Mouse (Mus musculus): ENCODE data around the gene Tbc1d21. TPM values are rescaled to one million over a fixed set of nuclear protein-coding genes. Genes with fewer than 3 reads are reported as not detected.

The Tbc1d21 gene
- not detected in 2 replicates for polyA plus RNA-seq (2015; fragmentation: Nextera tagmentation; extraction: Ambion mirVana)

GRCm38 (mm10) chr9:58370355-58370754 is at the start of gene Tbc1d21:
Gene Tbc1d21 (minus strand): TSS chr9:58370455.
- Histone ChIP-seq H3K9me3 (ENCODE audit: low read length) (no peaks in the 10 kb centered on the region), H3K36me3 (ENCODE audit: insufficient read depth, low read length) (no peaks in the 10 kb centered on the region), H3K4me3 (ENCODE audit: low read depth, low read length) (no peak within 1 kb of the TSS), H3K27me3 (replicated peaks; ENCODE audit: insufficient read depth, low read length) (no peaks in the 10 kb centered on the region), H3K9ac (replicated peaks; ENCODE audit: low read depth) (no peak within 1 kb of the TSS), H3K27ac (ENCODE audit: low read length) (no peak within 1 kb of the TSS), H3K4me2 (replicated peaks; ENCODE audit: low read depth, low read length) (no peak within 1 kb of the TSS), H3K4me1 (ENCODE audit: insufficient read depth, low read depth, low read length) (no peaks in the 10 kb centered on the region)
- ATAC-seq (no peak), DNase-seq (ENCODE audit: low spot score) (no peak)
- 95% methylated on average over 1 of the region's 1 CpGs for WGBS
- TF ChIP-seq CTCF (IDR thresholded peaks at IDR 0.05) (no peak), EP300 (IDR thresholded peaks at IDR 0.05) (no peak)

DNA sequence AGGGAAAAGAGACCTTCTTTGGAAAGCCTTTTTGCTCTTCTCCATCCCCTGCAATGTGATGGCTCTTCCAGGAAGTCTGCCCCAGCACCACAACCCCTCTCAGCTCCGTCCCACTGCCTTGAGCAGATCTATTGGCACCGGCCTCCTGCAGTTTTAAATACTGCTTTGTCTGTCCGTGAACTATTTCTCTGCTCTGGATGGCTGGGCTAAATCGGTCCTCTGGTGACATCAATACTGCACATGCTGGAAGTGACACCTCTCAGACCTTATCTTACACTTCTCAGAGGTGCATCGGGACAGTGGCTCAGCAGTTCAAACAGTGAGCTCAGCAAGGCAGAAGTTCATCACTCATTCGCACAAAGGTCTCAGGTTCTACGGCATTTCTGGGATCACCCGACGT is 41.3 kb upstream of the Tbc1d21 start:
- TF ChIP-seq CTCF (IDR thresholded peaks at IDR 0.05) (no peak), EP300 (IDR thresholded peaks at IDR 0.05) (no peak)
- 67% methylated on average over 9 of the region's 9 CpGs for WGBS
- ATAC-seq: no peak
- no peaks in the 10 kb centered on the region for H3K4me1 ChIP-seq (ENCODE audit: insufficient read depth, low read depth, low read length)
- no peak overlapping the region for H3K4me2 ChIP-seq (replicated peaks; ENCODE audit: low read depth, low read length)
- H3K9ac ChIP-seq (replicated peaks; ENCODE audit: low read depth): no peak overlapping the region
- no peak overlapping the region for H3K4me3 ChIP-seq (ENCODE audit: low read depth, low read length)
- no peaks in the 10 kb centered on the region for H3K27me3 ChIP-seq (replicated peaks; ENCODE audit: insufficient read depth, low read length)
- no peaks in the 10 kb centered on the region for H3K36me3 ChIP-seq (ENCODE audit: insufficient read depth, low read length)
- no peaks in the 10 kb centered on the region for H3K9me3 ChIP-seq (ENCODE audit: low read length)
- H3K27ac ChIP-seq (ENCODE audit: low read length): no peak overlapping the region
- no peak for DNase-seq (ENCODE audit: low spot score)

GRCm38 (mm10) chr9:58410057-58410735 is 39.9 kb upstream of the Tbc1d21 start:
- H3K9me3 ChIP-seq (ENCODE audit: low read length): no peaks in the 10 kb centered on the region
- H3K4me1 ChIP-seq (ENCODE audit: insufficient read depth, low read depth, low read length): no peaks in the 10 kb centered on the region
- WGBS: 50% methylated on average over 4 of the region's 4 CpGs
- H3K9ac ChIP-seq (replicated peaks; ENCODE audit: low read depth): no peak overlapping the region
- TF ChIP-seq CTCF (IDR thresholded peaks at IDR 0.05) (no peak), EP300 (IDR thresholded peaks at IDR 0.05) (no peak)
- ATAC-seq: no peak
- H3K36me3 ChIP-seq (ENCODE audit: insufficient read depth, low read length): no peaks in the 10 kb centered on the region
- H3K27ac ChIP-seq (ENCODE audit: low read length): no peak overlapping the region
- H3K27me3 ChIP-seq (replicated peaks; ENCODE audit: insufficient read depth, low read length): no peaks in the 10 kb centered on the region
- no peak overlapping the region for H3K4me2 ChIP-seq (replicated peaks; ENCODE audit: low read depth, low read length)
- no peak overlapping the region for H3K4me3 ChIP-seq (ENCODE audit: low read depth, low read length)
- no peak for DNase-seq (ENCODE audit: low spot score)

- Histone ChIP-seq H3K9ac (replicated peaks; ENCODE audit: low read depth) (no peak overlapping the region), H3K9me3 (ENCODE audit: low read length) (no peaks in the 10 kb centered on the region), H3K4me3 (ENCODE audit: low read depth, low read length) (no peak overlapping the region), H3K4me2 (replicated peaks; ENCODE audit: low read depth, low read length) (no peak overlapping the region), H3K27me3 (replicated peaks; ENCODE audit: insufficient read depth, low read length) (no peaks in the 10 kb centered on the region), H3K27ac (ENCODE audit: low read length) (no peak overlapping the region), H3K36me3 (ENCODE audit: insufficient read depth, low read length) (no peaks in the 10 kb centered on the region), H3K4me1 (ENCODE audit: insufficient read depth, low read depth, low read length) (no peaks in the 10 kb centered on the region)
- DNase-seq (ENCODE audit: low spot score): no peak
- whole genome bisulfite sequencing: 62% methylated on average over 2 of the region's 2 CpGs
- TF ChIP-seq CTCF (IDR thresholded peaks at IDR 0.05) (no peak), EP300 (IDR thresholded peaks at IDR 0.05) (no peak)
- no peak for ATAC-seq
Measured at GRCm38 (mm10) chr9:58409247-58409646, 39.0 kb upstream of the Tbc1d21 start.

DNA sequence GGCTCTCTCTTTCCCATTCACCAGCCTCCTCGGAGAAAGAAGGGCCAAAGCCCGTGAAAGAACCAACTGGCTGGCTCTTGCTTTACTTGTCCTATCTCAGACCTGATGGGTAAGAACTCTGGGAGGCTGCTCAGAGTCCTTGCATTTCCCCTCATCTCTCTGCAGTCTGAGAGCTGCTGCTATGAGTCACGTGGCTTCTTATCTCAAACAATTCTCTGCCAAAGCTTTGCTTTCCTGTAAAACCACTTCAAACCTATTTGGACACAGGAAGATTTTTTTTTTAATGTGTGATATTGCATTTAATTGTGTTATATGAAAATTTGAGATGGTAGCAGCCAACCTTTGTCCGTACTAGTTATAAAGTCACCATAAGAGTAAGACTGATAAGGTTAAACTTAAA is 34.2 kb upstream of the Tbc1d21 start:
- Histone ChIP-seq H3K9ac (replicated peaks; ENCODE audit: low read depth) (no peak overlapping the region), H3K4me1 (ENCODE audit: insufficient read depth, low read depth, low read length) (no peaks in the 10 kb centered on the region; the same call in 1 of the 2 replicates), H3K4me2 (replicated peaks; ENCODE audit: low read depth, low read length) (no peak overlapping the region), H3K36me3 (ENCODE audit: insufficient read depth, low read length) (no peaks in the 10 kb centered on the region), H3K9me3 (ENCODE audit: low read length) (no peaks in the 10 kb centered on the region), H3K27me3 (replicated peaks; ENCODE audit: insufficient read depth, low read length) (no peaks in the 10 kb centered on the region), H3K4me3 (ENCODE audit: low read depth, low read length) (no peak overlapping the region), H3K27ac (ENCODE audit: low read length) (no peak overlapping the region)
- TF ChIP-seq EP300 (IDR thresholded peaks at IDR 0.05): no peak
- no peak for TF ChIP-seq CTCF (IDR thresholded peaks at IDR 0.05)
- peak; percentile 46 for DNase-seq (ENCODE audit: low spot score)
- ATAC-seq: no peak
- WGBS: 21% methylated on average over 4 of the region's 4 CpGs

DNA sequence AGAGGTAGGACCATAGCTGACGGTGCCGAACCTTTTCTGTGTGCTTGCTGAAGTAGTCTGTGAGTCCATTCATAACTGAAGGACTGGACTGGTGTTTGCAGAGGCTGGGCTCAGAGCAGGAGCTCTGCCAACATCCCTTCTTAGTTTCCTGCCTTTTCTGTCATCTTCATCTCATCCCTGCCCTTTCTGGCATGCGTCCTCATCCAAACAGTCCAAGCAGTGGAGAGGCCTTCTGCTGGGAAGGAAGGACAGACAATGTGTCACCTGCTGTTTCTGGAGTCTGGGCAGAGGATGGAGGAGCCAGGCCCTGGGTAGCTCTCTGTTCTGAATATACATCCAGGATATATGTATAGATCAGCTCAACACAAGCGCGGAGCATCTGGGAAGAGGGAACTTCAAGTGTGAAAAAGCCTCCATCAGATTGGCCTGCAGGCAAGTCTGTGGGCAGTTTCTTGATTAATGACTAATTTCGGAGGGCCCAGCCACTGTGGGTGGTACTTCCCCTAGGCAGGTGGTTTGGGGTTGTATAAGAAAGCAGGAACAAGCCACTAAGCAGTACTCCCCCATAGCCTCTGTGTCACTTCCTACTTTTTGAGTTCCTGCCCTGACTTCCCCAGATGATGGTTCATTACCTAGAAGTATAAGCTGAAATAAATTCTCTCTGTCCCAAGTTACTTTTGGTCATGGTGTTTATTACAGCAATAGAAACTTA is 31.3 kb upstream of the Tbc1d21 start:
- ATAC-seq: no peak

More for the DNA sequence above, 31.3 kb upstream of the Tbc1d21 start:
- Histone ChIP-seq H3K36me3 (ENCODE audit: insufficient read depth, low read length) (no peaks in the 10 kb centered on the region), H3K4me1 (ENCODE audit: insufficient read depth, low read depth, low read length) (no peaks in the 10 kb centered on the region; the same call in 1 of the 2 replicates), H3K27me3 (replicated peaks; ENCODE audit: insufficient read depth, low read length) (no peaks in the 10 kb centered on the region), H3K4me3 (ENCODE audit: low read depth, low read length) (no peak overlapping the region), H3K9ac (replicated peaks; ENCODE audit: low read depth) (no peak overlapping the region), H3K27ac (ENCODE audit: low read length) (no peak overlapping the region), H3K4me2 (replicated peaks; ENCODE audit: low read depth, low read length) (no peak overlapping the region), H3K9me3 (ENCODE audit: low read length) (no peaks in the 10 kb centered on the region)
- TF ChIP-seq EP300 (IDR thresholded peaks at IDR 0.05) (no peak), CTCF (IDR thresholded peaks at IDR 0.05) (no peak)
- DNase-seq (ENCODE audit: low spot score): no peak
- 63% methylated on average over 6 of the region's 6 CpGs for WGBS
